Mouse (Mus musculus) cerebellum, adult 18-20 months (tissue): ENCODE data around the gene Fam126a.
A peak's percentile ranks its signal among the peaks of the same experiment; 100 is the strongest.

ENCODE experiments used
- DNase-seq, 2 experiments: peaks; one replicate each; pipeline ENCODE4 v3.0.0; 2021

The Fam126a gene

DNA sequence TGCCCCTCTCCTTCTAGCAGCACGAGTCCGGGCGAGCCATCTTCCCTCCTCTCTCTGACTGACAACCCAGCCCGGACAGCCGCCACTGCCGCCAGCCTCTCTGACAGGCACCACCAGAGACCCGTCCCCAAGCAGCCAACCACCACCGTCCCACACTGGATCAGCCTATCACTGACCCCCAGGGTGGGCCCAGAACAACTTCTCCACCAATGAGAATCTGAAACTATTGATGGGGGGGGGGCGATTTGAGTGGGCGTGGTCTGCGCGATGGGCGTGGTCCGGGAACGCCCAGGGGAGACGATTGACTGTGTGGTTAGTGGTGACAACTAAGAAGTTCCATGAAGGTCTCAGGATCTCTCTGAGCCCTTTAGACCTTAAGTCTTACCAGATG lies at the start of gene Fam126a:
Fam126a (minus strand) TSS at position 112 of the 391 bp plus-strand sequence.
- peak; percentile 62 to 71 for DNase-seq

- no peak for DNase-seq
Observed at GRCm38 (mm10) chr5:24078420-24079179, 48.1 kb upstream of the Fam126a start.

DNA sequence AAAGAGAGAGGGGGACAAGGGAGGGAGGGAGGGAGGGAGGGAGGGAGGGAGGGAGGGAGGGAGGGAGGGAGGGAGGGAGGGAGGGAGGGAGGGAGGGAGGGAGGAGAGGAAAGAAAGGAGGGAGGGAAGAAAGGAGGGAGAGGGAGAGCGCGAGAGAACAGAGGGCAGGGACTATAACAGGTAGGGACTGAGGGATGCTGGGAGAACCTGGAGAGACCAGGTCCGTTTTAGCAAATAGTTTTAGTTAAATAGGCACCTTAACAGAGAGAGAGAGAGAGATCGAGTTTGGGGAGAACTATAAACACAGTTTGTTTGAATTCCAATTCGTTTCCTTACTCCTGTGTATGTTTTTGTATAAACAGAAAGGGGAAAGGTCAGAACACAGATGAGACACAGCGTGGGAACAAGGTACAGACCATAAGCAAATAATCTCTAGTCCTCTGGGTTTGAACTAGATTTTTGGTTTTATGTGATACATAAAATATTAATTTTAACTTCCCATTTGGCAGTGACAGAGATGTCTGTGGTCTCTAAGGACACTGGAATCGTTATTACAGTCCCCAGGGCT lies 47.3 kb upstream of the Fam126a start:
- DNase-seq = peak in 1 of 2 experiments; percentile 12

DNA sequence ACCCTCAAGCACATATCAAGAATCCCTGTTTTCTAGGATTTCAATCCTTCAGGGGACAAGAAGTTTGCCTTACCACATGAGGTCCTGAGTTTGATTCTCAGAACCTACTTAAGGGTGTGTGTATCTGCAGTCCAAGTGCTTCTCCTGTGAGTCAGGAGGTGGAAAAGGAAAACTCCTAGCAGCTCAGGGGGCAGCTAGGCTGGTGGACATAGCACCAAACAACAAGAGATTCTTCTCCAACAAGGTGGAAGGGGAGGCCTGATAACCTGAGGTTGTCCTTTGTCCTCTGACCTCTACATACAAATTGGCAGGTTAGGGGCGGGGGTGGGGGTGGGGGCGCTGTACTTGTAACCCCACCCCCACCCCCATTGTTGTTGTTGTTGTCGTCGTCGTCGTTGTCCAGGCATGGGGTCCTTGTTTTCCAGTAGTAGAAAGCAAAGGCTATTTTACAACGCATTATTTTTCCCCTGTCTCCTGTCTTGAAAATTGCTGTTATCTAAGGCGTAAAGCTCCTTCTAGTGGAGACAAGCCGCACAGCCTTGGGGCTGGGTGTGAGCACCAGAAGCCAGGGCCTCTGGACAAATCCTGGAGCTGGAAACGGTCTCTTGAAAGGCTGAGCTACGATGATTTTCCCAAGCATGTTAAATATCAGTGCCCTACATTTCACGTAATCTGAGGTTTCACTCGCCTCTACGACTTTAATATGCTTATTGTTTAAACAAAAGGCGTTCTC lies 46.7 kb upstream of the Fam126a start:
- peak; percentile 73 to 79 for DNase-seq

- DNase-seq = no peak
Observed at GRCm38 (mm10) chr5:24072031-24072430, 41.5 kb upstream of the Fam126a start.

- DNase-seq = no peak
Observed at GRCm38 (mm10) chr5:24068955-24069354, 38.5 kb upstream of the Fam126a start.

- no peak for DNase-seq
Observed at GRCm38 (mm10) chr5:24063545-24063944, 33.1 kb upstream of the Fam126a start.

DNA sequence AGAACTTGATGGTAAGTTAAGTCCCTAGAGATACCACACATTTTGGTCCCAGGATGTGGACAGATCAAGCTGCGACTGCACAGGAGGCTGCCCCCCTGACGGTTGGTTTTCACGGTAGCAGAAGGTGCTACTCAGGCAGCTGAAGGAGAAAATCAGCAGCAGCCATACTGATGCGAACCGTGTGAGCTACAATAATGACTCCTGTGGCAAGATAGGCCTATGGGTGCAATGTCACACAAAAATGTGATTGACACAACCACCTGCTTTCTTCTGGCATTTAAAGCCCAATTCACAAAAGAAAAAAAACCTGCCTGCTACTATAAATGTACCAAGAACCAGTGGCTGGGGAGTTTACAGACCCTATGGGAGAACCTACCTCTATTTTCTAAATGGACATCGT lies 32.5 kb upstream of the Fam126a start:
- no peak for DNase-seq

GRCm38 (mm10) chr5:24060949-24061348 lies 30.5 kb upstream of the Fam126a start:
- no peak for DNase-seq

DNA sequence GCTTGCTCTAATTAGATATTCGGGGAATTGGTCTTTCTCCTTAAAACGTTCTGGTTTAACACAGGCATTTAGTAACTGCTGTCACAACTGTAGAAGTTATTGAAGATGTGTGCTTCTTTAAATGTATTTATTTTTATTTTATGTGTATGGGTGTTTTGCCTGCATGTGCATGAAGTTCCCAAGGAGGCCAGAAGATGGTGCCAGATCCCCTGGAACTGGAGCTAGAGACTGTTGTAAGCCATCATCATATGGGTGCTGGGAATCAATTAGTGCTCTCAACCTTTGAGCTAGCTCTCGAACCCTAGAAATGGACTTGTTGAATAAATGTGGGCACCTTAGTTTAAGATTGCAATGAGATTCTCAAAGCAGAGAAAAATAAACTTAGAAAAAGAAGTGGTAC lies 27.1 kb upstream of the Fam126a start:
- no peak for DNase-seq

DNA sequence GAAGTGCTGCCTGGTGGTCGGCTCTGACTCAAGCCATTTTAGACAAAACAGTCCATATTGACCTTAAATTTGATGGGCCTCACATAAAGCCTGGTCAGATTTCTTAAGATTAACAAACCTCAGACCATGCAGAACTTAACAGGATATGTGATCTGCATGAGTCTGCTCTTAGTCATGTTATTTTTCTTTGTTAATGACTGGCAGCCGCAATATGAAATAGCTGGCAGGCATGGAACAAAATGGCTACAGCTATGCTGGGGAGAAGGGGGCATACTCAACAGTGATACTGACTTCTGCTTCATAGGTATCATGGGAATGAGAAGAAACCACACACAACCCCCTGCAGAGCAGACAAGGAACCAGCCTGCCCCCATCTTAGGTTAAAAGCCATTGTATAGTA lies 26.4 kb upstream of the Fam126a start:
- no peak for DNase-seq

- DNase-seq = no peak
Observed at GRCm38 (mm10) chr5:24054382-24054781, 23.9 kb upstream of the Fam126a start.

DNA sequence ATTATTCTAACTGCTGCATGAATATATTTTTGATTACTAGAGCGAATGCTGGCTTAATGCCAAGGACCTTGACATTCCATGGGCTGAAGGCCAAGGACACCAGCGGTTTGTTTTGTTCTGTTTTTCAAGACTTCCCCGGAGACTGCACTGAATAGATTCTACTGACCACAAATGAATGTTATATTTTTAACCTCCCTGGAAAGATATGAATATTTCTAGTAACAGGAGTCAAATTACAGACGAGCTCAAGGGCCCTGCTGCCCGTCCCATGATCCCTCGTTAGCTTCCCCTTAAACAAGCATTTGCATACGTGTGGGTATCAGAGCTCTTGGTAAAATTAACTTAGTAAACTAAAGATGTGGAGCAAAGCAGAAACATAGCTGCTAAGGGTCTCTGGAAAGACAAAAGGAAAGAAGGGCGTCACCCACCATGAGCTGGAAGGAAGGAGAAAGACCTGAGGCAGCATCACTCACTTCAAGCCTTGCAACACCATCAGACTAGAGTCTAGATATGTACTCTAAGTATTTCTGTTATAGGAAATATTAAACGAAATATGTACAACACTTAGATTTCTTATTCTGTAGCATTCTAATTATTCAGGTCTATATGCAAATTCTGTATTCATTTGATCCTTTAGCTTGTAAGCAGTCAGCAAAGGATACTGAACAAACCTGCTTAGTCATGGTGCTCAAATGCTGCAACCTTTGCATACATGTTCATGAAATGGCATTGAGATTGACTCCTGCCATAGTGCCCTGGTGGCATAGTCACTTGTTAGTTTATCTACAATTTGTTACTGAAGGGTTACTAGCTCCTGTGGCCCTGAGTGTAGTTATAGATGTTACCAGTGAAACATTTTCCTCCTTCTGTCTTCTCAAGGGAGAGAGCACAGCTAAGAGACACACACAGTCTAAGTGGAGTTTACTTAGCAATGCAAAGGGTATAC lies 23.0 kb upstream of the Fam126a start:
- DNase-seq = no peak

GRCm38 (mm10) chr5:24051755-24052675 lies 21.5 kb upstream of the Fam126a start:
- no peak for DNase-seq

DNA sequence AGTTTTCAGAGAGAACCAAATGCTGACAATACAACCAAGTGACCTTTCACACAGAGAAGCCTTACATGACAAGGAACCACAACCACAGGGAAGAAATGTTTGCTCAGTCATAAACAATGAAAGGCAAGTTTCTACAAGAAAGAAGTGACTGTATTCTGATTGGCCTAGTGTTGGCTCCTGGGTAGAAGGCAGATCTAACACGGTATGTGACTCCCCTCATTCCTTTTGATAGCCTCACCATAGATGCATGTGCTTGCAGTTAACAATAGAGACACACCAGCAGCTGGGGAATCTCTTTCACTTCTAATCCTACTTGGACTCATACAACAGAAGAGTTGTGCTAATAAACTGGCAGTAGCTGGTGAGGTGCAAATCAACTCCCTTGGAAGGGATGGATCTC lies 17.3 kb upstream of the Fam126a start:
- no peak for DNase-seq

DNA sequence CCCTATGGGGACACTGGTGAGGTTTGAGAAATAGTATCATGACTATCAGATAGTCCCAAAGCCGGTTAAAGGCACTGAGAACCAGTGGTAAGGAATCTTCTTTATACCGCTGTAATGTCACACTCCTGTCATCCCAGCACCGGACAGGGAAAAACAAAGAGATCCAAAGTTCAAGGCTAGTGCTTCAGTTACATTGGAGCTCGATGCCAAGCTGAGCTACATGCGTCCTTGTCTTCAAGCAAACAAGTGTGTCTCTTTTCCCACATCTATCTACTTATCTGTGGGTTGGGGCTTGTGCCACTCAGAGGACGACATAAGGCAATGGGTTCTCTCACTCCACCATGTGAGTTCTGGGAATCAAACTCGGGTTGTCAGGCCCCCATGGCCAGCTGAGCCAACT lies 16.5 kb upstream of the Fam126a start:
- no peak for DNase-seq

DNA sequence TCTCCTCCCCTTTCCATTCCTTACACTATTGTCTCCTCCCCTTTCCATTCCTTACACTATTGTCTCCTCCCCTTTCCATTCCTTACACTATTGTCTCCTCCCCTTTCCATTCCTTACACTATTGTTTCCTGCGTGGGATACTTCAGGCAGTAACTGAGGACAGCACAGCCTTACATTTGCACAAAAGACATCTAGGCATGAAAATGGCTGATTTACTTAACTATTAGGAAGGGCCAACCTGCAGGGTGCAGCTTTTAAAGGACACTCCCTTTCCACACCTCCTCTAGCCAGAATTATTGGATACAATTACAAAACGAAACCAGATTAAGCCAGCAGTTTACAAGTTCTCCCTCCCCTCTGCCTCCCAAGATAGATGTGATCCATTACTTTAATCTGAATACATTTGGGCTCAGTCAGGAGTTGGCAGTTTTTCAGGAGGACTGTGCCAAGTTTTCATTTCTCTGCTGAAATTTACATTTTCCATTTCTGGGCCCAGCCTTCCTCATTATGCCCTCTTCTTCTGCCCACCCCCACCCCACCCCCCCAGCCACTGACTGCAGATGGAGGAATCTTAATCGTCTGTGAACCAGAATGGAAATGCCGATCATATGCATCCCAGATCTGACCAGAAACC lies 15.6 kb upstream of the Fam126a start:
- no peak for DNase-seq

- DNase-seq = no peak
Observed at GRCm38 (mm10) chr5:24044387-24044786, 13.9 kb upstream of the Fam126a start.

GRCm38 (mm10) chr5:24043367-24043766 lies 12.9 kb upstream of the Fam126a start:
- DNase-seq = no peak

- no peak for DNase-seq
Observed at GRCm38 (mm10) chr5:24041341-24041852, 10.9 kb upstream of the Fam126a start.

GRCm38 (mm10) chr5:24040601-24041000 lies 10.1 kb upstream of the Fam126a start:
- DNase-seq = no peak
